Mouse (Mus musculus) heart, postnatal 0 days (tissue): ENCODE data around the gene Kctd11.

Experiments used
- CTCF ChIP-seq: IDR thresholded peaks from 2 replicates; pipeline ENCODE4 v1.5.1; 2016; ENCODE audit warnings: antibody characterized with exemption, control low read depth, low read depth
- EP300 ChIP-seq: IDR thresholded peaks from 2 replicates; pipeline ENCODE4 v1.6.1; 2016; ENCODE audit warnings: antibody characterized with exemption, low read depth

- TF ChIP-seq CTCF (no peak), EP300 (no peak)
Observed at GRCm38 (mm10) chr11:69911701-69912100, 30.5 kb upstream of the Kctd11 start.
